Mouse (Mus musculus): ENCODE measurements around the gene Gm43518.

DNA sequence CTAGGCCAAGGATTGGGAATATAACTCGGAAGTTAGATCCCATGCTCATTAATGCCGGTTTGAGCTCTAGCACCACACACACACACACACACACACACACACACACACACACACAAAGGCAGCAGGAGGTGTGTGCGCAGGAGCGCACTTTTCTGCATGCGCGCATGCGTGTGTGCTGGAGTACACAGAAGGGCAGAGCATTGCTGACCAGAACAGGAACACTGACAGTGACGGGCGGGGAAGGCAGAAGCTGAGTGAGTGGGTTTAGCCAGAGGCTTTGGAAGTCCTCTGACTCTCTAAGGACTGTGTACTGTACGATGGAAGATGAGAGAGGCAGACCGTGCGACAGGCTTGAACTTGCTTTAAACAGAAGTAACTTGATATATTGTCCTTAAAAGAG, 6.3 kb downstream of the Gm43518 start:
- no peak for TF ChIP-seq CTCF (IDR thresholded peaks at IDR 0.05)
- TF ChIP-seq POLR2A (IDR thresholded peaks at IDR 0.05; ENCODE audit: insufficient read depth, low read depth, low read length), result no peak
- no peak for TF ChIP-seq EP300 (IDR thresholded peaks at IDR 0.05; ENCODE audit: insufficient read depth, low read depth, low read length)

Data from heart, adult 2 months (tissue).